Mouse (Mus musculus) kidney, postnatal 10 days (tissue): ENCODE results near the gene Rad51.

Experiments
- DNase-seq: peaks from one replicate; pipeline ENCODE4 v3.0.0; 2021; ENCODE audit warnings: mixed read lengths

The Rad51 gene

DNA sequence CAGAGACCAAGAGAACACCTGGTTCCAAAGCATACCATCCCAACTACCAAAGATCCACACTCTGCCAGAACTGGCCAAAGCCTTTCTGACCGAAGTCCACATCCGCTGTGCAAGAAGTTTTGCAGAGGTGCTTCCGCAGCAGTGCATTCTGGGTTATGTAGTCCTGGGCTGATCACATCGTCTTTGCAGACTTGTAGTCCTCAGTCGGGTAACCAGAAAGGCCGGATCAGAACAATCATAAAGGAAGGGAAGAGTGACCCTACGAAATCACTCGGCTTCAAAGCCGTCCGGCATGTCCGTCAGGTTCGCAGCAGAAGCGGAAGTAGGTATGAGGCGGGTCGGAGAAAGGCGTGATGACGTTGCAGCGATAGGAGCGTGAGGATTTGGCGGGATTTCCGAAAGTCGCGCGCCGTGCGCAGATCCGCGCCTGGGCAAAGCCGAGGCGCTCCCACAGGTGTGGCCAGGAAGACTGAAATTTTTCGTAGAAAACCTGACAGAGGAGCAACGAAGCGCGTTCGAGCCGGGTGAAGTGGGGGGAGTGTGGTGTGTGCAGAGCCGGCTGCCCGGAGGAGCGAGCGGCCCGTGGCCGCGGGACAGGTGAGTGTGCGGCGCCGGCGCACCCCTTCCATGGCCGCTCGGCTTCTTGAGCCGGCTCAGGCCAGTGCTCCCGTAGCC, at the start of gene Rad51:
Gene Rad51 (plus strand): TSS at position 356 of the 675 bp plus-strand sequence.
- DNase-seq, result peak; percentile 92

DNA sequence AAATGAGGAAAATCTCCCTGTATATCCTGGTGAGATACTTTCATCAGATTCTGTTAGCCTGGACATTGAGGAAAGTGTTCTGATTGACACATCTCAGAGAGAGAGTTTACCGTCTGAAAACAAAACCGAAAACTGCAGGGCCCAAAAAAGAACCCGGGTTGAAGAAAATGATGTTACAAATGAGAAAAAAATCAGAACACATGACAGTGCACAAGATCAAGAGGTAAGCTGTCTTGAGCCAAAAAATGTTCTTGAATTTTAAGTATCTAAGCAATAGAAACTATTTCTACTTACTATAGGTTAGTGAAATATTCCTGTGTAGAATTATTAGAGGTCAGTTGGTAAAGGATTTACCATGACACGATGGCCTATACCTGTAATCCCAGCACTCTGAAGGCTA, 40.2 kb upstream of the Rad51 start:
- no peak for DNase-seq

DNA sequence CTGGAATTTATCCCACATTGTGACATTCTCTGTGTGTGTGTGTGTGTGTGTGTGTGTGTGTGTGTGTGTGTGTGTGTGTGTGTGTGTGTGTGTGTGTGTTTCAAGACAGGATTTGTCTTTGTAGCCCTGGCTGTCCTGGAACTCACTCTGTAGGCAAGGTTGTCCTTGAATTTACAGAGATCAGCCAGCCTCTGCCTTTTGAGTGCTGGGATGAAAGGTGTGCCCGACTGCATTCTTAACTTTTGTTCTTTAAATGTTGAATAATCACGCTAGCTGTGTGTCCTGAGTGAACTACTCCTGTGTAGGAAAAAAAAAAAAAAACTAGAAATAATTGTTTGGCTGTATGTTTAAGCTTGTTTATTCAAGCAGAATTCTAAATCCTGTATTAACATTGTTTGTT, 26.4 kb upstream of the Rad51 start:
- DNase-seq, result no peak

DNA sequence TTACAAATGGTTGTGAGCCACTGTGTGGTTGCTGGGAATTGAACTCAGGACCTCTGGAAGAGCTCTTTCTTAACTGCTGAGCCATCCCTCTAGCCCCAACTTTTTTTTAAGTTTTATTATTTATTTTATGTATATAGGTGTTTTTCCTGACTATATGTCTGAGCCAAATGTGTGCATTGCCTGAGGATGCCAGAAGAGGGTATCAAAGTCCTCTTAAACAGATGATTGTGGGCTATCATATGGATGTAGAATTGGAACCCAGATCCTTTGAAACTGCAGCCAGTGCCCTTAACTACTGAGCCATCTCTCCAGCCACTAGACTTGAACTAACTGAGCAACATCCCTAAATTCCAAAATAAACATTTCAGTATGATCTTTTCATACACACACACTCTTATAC, 11.0 kb upstream of the Rad51 start:
- no peak for DNase-seq

DNA sequence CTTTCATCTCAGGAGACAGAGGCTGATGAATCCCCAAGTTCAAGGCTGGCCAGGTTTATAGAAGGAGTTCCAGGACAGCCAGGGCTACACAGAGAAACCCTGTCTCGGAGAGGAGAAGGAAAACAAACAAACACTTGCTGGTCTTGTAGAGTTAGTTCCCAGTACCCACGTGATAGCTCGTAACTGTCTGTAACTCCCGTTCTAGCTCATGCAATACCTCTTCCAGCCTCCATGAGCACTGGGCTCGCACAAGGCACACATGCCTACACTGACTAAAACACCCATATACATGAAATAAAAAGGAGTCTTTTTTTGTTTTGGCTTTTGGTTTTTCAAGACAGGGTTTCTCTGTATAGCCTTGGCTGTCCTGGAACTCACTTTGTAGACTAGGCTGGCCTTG, 6.0 kb upstream of the Rad51 start:
- no peak for DNase-seq

- peak; percentile 73 for DNase-seq
These were observed 4.0 kb upstream of the Rad51 start for GRCm38 (mm10) chr2:119108554-119108953.

DNA sequence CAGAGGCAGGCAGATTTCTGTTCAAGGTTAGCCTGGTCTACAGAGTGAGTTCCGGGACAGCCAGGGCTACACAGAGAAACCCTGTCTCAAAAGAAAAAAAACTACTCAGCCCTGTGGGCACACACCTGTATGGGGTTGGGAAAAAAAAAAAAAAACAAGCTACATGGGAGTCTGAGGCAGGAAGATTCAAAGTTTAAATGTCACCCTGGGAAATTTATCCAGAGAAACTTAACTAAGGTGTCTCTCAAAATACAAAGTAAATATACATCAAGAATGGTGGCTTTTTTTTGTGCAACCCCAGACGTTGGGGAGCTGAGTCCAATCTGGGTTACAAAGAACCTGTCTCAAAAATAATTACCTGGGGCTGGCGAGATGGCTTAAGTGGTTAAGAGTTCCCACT, 1.5 kb upstream of the Rad51 start:
- no peak for DNase-seq

DNA sequence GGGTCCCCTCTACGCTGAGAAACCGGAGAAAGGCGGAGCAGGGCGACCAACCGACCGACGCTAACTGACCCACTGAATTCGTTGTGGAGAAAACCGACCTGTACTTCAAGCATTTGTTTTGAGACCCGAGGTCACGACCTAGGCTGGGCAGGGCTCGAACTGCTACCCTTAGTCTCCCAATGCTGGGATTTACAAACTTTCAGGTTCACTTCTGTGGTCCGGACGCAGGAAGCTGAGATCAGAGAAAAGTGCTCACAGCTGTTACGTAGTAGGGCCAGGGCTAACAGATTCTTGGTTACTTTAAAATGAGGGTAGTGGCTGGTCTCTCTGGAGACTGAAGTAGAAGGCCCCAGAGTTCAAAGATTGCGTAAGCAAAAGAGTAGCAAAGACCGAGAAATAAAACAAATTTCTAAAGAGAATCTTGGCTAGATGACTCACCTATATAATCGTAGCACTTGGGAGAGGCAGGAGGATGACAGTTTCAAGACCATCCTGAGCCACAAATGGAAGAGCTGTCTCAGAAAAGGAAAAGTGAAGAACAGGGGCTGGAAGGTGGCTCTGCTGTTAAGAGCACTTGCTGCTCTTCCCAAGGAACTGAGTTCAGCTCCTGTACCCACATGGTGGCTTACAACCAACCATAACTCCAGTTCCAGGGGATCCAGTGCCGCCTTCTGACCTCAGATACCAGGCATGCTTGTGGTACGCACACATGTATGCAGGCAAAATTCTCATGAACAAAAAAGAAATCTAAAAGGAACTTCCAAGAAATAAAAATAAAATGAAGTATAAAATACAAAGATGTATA, 730 bp downstream of the Rad51 start:
- DNase-seq, result no peak

DNA sequence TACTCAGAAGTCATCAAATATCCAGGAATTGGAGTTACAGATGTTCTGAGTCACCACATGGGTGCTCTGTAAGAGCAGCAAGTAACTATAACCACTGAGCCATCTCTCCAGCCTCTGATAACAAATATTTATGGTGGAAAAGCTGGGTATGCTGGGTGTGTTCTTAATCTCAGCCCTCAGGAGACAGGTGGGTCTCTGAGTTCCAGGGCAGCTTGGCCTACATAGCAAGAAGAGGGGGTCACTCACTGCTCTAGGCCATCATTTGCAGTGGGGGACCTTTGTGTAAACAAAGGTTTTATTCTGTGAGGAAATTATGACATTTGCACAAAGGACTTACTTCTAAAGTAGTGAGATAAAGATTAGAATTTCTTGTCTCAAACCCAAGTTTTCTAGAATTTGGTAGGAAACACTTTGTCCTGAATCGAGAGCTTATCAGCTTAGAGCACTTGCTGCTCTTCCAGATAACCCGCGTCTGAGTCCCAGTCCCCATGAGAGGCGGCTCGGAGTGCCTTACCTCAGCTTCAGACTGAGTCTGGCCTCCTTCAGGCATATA, 23.8 kb downstream of the Rad51 start:
- no peak for DNase-seq

GRCm38 (mm10) chr2:119145199-119145598, 32.6 kb downstream of the Rad51 start:
- DNase-seq, result peak; percentile 34

DNA sequence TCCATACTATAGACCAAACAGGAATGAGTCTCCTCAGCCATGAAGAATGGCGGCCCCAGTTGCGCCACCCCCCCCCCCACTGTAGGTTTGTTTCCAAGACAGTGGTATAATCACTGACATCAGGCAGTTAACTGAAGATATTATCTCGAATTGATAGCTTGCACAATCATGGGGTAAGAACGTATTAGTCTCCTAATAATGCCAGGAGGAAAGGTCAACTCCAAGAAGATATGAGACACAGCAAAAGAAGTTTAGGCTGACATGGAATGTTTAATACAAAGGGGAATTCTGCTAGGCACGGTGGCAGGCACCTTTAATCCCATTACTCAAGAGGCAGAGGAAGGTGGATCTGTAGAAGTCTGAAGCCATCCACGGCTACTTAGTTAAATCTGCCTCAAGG, 33.8 kb downstream of the Rad51 start:
- no peak for DNase-seq

DNA sequence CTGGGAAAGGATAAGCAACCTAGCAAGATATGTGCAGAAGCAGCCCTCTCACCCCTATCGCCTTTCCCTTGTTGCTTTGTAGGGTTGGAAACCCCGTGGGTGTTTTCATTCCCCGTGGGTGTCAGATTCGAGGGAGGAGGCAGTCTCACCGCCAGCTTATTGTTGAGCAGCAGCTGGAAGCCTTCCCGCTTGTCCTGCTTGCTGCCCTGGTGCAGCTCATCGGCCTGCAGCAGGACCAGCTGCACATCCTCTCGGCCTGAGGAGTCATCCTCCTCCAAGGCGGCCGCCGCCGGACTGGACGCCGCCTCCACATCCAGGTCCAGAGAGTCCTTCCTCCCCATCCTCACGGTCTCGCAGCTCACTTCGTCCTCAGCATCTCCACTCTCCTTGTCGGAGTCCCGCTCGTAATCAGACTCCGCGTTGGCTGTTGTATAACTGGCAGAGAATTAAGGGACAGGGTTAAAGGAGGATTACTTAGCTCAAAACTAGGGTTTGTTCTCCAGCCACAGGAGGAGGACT, 34.6 kb downstream of the Rad51 start:
- DNase-seq, result peak; percentile 49

- no peak for DNase-seq
These were observed 35.2 kb downstream of the Rad51 start for GRCm38 (mm10) chr2:119147775-119148174.

GRCm38 (mm10) chr2:119152255-119152654, 39.7 kb downstream of the Rad51 start:
- no peak for DNase-seq

- DNase-seq, result no peak
These were observed 42.1 kb downstream of the Rad51 start for GRCm38 (mm10) chr2:119154683-119155082.

GRCm38 (mm10) chr2:119155388-119155787, 42.8 kb downstream of the Rad51 start:
- no peak for DNase-seq

DNA sequence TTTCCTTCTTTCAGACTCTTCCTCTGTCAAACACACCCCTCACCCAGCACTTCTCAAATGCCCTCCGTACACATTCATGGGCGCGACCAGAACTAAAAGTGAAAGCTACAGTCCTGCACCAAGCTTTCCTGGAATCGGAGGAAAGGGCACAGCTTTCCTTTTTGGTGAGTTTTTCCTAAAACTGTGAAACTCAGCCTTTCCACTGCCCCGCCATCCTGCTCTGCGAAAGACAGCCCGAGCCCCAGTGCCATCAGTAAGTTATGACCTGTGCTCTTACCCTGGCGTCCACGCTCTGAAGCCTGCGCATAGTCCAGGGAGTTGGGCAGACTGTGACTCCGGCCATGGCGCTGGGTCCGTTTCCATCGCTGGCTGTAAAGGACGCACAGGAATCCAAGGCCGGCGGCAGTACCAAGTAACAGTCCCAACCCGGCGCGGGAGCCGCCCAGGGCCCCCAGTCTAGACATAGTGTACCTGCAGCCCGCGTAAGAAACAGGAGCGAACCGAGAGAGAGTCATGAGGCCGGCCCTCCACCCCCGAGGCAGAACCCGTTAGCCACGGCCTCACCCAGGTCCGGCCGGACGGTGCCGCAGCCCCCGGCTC, 43.6 kb downstream of the Rad51 start:
- no peak for DNase-seq

GRCm38 (mm10) chr2:119156681-119157572, 44.3 kb downstream of the Rad51 start, which contains the start of gene Rmdn3:
Rmdn3 (minus strand) TSS chr2:119157034.
- peak; percentile 98 for DNase-seq

DNA sequence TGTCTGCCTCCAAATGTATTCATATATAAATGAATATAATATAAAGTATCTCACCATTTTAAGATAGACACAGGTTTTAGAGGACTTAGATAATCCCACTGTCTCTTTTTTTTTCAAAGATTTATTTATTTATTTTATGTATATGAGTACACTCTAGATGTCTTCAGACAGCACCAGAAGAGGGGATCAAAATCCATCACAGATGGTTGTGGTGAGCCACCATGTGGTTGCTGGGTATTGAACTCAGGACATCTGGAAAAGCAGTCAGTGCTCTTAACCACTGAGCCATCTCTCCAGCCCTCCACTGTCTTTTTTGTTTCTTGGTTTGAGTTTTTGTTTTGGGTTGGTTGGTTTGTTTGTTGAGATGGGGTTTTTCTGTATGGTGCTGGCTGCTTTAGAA, 45.2 kb downstream of the Rad51 start:
- DNase-seq, result no peak

- DNase-seq, result peak; percentile 67
These were observed 48.7 kb downstream of the Rad51 start for GRCm38 (mm10) chr2:119161247-119161646.

DNA sequence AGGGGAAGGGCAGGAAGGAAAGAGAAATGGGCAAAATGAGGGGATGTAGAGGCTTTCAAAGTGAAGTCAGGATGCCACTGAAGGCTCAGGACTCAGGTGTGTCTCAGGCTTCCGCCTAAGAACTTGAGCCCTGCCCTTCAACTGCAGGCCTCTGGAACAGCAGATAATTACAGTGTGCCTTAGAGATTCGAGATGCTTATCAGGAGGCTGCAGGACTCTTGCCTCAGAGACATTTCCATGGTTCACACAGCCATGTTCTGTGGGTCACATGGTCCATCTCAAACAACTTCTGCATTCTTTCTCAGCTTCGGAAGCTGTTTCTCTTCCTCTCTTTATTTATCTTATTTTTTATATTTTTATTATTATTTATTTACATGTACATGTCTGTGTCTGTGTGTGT, 50.5 kb downstream of the Rad51 start:
- no peak for DNase-seq

DNA sequence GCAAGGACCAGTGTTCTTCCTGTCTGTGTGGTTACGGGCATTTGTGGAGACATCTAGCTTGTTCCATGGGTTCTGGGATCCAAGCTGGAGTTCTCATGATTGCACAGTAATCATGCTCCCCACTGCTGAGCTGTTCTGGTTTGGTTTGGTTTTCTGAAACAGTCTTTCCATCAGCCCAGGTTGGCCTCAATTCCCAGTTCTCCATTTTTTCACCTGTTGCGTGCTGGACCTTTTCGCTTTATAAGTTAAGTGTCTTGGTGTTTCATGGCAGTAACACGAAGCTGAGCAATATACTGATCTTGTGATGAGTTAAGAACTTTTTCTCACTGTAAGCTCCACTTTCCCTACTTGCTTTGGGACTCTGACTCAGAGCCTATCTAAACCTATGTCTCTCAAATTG, 51.4 kb downstream of the Rad51 start:
- no peak for DNase-seq
